Mouse (Mus musculus): Measurements from ENCODE around the gene Ogn.

DNA sequence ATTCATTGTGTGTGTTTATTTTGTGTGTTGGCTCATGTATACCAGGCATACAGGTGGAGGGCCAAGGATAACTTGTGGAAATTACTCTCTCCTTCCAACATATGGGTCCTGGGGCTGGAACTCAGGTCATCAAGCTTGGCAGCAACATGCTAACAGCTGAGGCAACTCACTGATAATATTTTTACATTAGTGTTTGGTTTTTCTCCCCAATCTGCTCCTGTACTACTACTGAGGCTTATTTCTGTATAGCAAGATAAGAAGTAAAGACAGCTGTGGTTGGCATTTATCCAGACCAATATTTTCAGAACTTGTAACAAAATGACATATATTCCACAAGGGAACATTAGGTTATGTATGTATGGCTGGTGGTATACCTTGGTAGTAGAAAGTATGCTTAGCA is 10.5 kb downstream of the Ogn start:
- TF ChIP-seq POLR2A (IDR thresholded peaks at IDR 0.05; ENCODE audit: borderline replicate concordance, extremely low read depth, insufficient read depth, insufficient read length, poor library complexity, severe bottlenecking) (no peak), CTCF (IDR thresholded peaks at IDR 0.05; ENCODE audit: borderline replicate concordance, extremely low read depth, insufficient read depth, insufficient read length) (no peak)
